Mouse (Mus musculus) bone marrow, adult 2 months (tissue): Measurements from ENCODE around the gene Tenm3. TPM values are rescaled to one million over a fixed set of nuclear protein-coding genes. Genes with fewer than 3 reads are reported as not detected.

Experiments used
- H3K27ac ChIP-seq: fragments of 200-500 bp; 2 replicates; pipeline ENCODE4 v1.5.1; 2012; ENCODE audit warnings: low read depth, mild to moderate bottlenecking, control low read depth, inconsistent platforms, low read length; ENCODE audit not compliant: control insufficient read depth, poor library complexity, insufficient read depth
- H3K4me1 ChIP-seq: fragments of 200-500 bp; 2 replicates; pipeline ENCODE4 v1.6.1; 2011; ENCODE audit warnings: low read length; ENCODE audit not compliant: control insufficient read depth, insufficient read depth
- H3K4me3 ChIP-seq: fragments of 200-500 bp; replicated peaks from 2 replicates; pipeline ENCODE3; 2011; ENCODE audit warnings: mild to moderate bottlenecking, low read depth, low read length, control low read depth; ENCODE audit not compliant: control insufficient read depth
- CTCF ChIP-seq: fragments of 200-500 bp; IDR thresholded peaks from 2 replicates; pipeline ENCODE4 v1.5.1; 2011; ENCODE audit warnings: low read length, control low read depth; ENCODE audit not compliant: control insufficient read depth, insufficient read depth
- POLR2A ChIP-seq: fragments of 200-500 bp; IDR thresholded peaks from 2 replicates; pipeline ENCODE4 v1.6.1; 2011; ENCODE audit warnings: low read depth, mild to moderate bottlenecking, control low read depth, low read length, borderline replicate concordance; ENCODE audit not compliant: control insufficient read depth
- WGBS: fragments of 180-500 bp; shearing (Covaris S2); methylation state at CpG from one replicate; pipeline ENCODE4 v1.1.7; 2018; 5-methylcytosine and 5-hydroxymethylcytosine counted together
- polyA plus RNA-seq: library from polyadenylated mRNA; stranded (reverse); fragments of >200 nt; gene quantifications from 2 replicates; pipeline ENCODE4 v1.2.4, GENCODE M21; 2011; ENCODE audit warnings: low replicate concordance; ENCODE audit not compliant: missing spikeins, insufficient read depth, insufficient read length

The Tenm3 gene
- polyA plus RNA-seq, 1 experiment = 0.45 TPM

- 66% methylated on average over 6 of the region's 6 CpGs for whole genome bisulfite sequencing
- TF ChIP-seq POLR2A (no peak), CTCF (no peak)
- Histone ChIP-seq H3K4me3 (no peak overlapping the region), H3K4me1 (no peaks in the 10 kb centered on the region), H3K27ac (no peak overlapping the region)
These were observed 636.2 kb downstream of the Tenm3 start for GRCm38 (mm10) chr8:48207567-48207966.

- no peak overlapping the region for H3K4me3 ChIP-seq
- H3K4me1 ChIP-seq = no peaks in the 10 kb centered on the region
- WGBS = 68% methylated on average over 8 of the region's 8 CpGs
- H3K27ac ChIP-seq = no peak overlapping the region
- no peak for TF ChIP-seq CTCF
- no peak for TF ChIP-seq POLR2A
These were observed 636.8 kb downstream of the Tenm3 start for GRCm38 (mm10) chr8:48206922-48207321.

GRCm38 (mm10) chr8:48204838-48205345 is 638.9 kb downstream of the Tenm3 start:
- no peak overlapping the region for H3K27ac ChIP-seq
- 82% methylated on average over 12 of the region's 12 CpGs for WGBS
- TF ChIP-seq CTCF = no peak
- no peak for TF ChIP-seq POLR2A
- H3K4me3 ChIP-seq = no peak overlapping the region
- no peaks in the 10 kb centered on the region for H3K4me1 ChIP-seq

GRCm38 (mm10) chr8:48204114-48204837 is 639.5 kb downstream of the Tenm3 start:
- no peak overlapping the region for H3K27ac ChIP-seq
- no peak overlapping the region for H3K4me3 ChIP-seq
- TF ChIP-seq POLR2A = no peak
- WGBS = 88% methylated on average over 13 of the region's 13 CpGs
- no peaks in the 10 kb centered on the region for H3K4me1 ChIP-seq

GRCm38 (mm10) chr8:48203611-48204010 is 640.1 kb downstream of the Tenm3 start:
- H3K27ac ChIP-seq = no peak overlapping the region
- no peak for TF ChIP-seq CTCF
- no peak for TF ChIP-seq POLR2A
- no peaks in the 10 kb centered on the region for H3K4me1 ChIP-seq
- 73% methylated on average over 9 of the region's 9 CpGs for WGBS
- no peak overlapping the region for H3K4me3 ChIP-seq

- TF ChIP-seq POLR2A (no peak), CTCF (no peak)
These were observed 640.6 kb downstream of the Tenm3 start for GRCm38 (mm10) chr8:48203161-48203560.

GRCm38 (mm10) chr8:48202632-48203031 is 641.1 kb downstream of the Tenm3 start:
- H3K4me3 ChIP-seq = no peak overlapping the region
- no peak overlapping the region for H3K27ac ChIP-seq
- no peak for TF ChIP-seq CTCF
- TF ChIP-seq POLR2A = no peak
- no peaks in the 10 kb centered on the region for H3K4me1 ChIP-seq
- 64% methylated on average over 3 of the region's 3 CpGs for WGBS

More at GRCm38 (mm10) chr8:48203161-48203560, 640.6 kb downstream of the Tenm3 start:
- Histone ChIP-seq H3K27ac (no peak overlapping the region), H3K4me3 (no peak overlapping the region), H3K4me1 (no peaks in the 10 kb centered on the region)
- 59% methylated on average over 6 of the region's 6 CpGs for whole genome bisulfite sequencing

- Histone ChIP-seq H3K4me1 (no peaks in the 10 kb centered on the region), H3K27ac (no peak overlapping the region), H3K4me3 (no peak overlapping the region)
- TF ChIP-seq POLR2A (no peak), CTCF (no peak)
- WGBS = 81% methylated on average over 9 of the region's 9 CpGs
These were observed 644.6 kb downstream of the Tenm3 start for GRCm38 (mm10) chr8:48199171-48199570.
